Mouse (Mus musculus) R1 (cell line): Measurements from ENCODE around the gene Krt81.

Experiments
- DNase-seq: peaks from one replicate; pipeline ENCODE4 v3.0.0-alpha.2; 2018; ENCODE audit warnings: low read depth, low spot score

Gene Krt81

DNA sequence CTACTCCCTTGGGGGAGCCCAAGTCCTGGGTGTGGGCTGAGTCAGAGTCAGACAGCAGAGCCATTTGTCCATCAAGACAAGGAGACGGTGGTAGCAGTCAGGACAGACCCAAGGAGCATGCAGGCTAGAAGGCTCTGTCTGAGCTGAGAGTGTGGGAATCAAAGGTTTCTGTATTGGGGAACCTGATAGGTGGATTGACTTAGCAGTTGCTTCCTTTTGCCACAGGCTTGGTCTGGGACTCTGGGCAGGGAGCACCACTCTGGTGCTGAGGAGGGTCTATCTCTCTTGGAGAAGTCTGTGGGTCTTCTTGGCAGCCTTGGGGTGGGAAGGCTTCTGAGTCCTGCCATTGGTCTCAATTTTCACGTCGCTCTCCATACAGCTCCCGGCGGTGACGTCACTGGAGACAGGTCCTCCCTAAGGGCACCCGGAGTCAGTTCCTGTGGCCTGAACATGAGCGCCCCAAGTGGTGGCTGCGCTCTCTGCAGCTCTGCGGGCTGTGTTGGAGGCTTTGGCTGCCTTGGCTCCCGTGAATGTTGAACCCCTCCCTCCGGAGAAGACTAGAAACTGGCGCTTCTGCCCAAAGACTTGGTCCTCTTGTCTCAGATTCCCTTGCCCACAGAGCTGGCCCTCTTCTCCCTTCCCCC lies 10.3 kb downstream of the Krt81 start:
- DNase-seq = peak; percentile 84

DNA sequence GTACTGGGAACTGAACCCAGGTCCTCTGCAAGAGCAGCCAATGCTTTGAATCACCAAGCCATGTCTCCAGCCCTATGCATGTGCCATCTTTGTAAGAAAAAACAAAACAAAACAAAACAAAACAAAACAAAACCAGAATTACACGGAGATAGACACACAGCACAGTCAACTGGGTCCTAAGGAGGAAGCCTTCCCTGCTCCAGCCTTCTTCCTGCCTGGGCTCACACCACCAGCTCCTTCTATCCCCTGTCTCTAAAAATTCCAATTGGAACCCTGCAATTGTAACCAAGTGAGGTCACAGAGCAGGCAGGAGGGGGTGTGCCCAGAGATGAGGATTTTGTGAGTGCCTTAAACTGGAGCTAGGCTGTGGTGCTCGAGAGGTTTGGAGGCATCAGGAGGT lies 16.1 kb downstream of the Krt81 start, which contains the start of gene Krt88:
Gene Krt88, plus strand, starts transcription at position 301 of the 400 bp plus-strand sequence.
- no peak for DNase-seq

DNA sequence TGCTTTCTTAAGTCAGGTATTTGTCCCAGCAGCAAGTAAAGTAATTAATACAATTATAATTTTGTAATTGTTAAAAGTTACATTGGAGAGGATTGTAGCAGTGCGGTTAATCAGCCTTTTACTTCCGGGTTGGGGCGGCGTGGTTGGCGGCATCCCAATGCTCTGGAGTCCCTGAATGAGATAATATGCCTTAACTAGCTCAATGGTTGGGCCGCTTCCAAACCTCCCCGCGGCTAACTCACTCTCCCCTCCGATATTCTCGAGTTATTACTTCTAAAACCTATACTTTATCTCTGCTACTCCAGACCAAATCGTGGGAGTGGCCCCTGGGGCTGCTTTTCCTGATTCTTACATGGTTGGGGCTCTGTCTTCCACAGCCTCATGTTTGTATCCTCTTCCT lies 17.0 kb downstream of the Krt81 start:
- no peak for DNase-seq

DNA sequence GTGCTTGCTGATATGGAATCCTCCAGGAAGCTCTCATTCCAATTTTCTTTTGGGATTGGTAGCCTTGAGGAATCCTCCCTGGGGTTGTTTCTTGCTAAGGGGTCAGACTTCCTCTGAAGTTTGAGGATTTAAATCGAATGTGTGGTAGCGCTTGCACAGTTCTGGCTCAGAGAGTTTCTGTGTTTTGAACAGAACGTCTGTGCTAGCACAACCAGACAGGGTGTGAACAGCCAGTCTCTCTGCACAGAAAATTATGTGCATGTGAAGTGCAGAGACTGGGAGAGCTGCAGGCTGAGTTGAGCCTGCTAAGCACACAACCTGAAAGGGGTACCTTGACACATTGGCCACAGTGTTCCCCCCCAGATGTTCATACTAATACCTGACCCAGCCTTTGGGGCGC lies 22.7 kb downstream of the Krt81 start:
- DNase-seq = no peak

DNA sequence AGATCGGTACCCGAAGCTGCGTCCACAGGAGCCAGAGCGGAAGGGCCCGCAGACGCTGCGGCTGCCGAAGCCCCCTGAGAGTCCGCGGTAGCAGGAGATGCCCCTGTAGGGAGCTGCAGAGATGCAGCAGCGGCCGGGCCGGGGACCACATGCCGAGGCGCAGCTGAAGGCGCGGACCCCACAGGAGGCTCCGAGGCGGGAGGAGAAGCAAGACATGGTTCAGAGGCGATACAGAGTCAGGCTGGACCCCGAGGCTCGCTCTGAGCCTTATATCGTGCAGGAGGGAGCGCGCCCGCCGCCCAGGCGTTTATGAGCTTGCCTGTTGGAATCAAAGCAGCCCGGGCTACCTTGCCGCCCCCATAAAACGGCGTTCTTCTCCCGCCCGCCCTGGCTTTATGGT lies 25.0 kb downstream of the Krt81 start, which contains the start of gene Krt87:
Gene Krt87, minus strand, starts transcription at position 250 of the 400 bp plus-strand sequence.
- DNase-seq = no peak

DNA sequence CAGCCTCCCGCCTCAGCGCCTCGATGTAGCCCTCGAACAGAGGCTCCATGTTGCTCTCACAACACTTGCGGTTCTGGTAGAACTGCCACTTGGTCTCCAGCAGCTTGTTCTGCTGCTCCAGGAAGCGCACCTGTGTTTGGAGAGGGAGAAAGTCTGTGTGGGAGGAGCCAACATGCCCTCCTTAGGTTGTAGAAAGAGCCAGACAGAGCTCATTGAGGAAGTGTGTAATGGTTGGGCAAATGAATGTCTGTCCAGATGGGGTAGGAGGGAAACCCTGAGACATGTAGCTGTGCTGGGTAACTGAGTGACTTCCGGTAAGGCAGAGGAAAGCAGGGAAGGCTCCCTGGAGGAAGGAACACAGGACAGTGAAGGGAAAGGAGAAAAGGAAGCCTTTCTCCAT lies 26.9 kb downstream of the Krt81 start:
- DNase-seq = no peak

DNA sequence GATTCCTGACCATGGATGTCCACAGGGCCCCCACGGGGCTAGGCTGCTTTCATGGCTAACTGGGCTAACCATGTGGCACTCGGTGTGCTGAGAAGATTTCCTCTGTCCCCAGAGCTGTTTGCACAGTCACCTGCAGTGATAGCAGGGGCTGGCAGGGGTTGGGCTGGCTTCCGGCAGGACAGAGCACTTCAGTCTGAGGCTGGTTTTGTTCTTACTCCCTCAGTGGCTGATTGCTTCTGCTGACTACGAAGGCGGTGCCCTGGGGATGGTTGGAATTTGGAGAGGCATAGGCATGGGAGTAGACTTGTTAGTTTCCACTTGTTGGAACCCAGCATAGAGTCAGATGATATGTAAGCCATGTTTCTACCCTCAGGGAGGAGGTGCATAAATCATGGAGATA lies 38.6 kb downstream of the Krt81 start:
- peak; percentile 53 for DNase-seq

DNA sequence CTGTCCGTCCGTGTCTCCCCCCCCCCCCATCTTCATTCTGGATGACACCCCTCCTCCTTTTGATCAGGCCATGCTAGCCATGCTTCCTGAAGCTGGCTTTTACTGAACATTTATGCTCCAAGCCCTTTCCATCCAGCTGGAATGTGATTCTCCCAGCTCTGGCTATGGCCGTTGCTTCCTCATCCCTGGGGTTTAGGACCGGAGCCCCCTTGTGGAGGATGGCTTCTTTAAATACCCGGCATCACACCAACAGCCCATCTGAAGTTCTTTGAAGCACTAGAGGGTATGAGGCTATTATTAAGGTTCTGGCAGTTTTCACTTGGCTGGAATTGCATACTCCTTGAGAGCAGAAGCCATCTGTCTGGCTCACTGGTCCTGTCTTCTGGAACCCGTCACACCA lies 42.6 kb downstream of the Krt81 start:
- DNase-seq = peak; percentile 18

DNA sequence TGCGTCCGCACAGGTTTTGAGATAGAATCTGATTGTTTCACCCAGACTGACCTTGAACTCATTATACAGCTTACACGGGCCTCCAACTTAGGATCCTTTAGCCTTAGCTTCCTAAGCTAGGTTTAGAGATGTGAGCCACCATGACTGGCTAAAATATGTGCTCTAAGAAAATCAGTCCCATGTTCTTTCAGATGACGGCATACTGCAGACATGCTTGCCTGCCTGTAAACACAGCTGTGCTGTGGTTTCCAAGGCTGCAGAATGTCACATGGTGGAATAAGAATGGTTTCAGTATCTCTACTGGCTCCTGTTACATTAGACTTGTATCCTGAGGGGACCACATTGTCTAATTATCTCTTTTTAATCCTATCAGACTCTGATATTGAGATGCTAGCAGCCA lies 44.6 kb downstream of the Krt81 start:
- no peak for DNase-seq

DNA sequence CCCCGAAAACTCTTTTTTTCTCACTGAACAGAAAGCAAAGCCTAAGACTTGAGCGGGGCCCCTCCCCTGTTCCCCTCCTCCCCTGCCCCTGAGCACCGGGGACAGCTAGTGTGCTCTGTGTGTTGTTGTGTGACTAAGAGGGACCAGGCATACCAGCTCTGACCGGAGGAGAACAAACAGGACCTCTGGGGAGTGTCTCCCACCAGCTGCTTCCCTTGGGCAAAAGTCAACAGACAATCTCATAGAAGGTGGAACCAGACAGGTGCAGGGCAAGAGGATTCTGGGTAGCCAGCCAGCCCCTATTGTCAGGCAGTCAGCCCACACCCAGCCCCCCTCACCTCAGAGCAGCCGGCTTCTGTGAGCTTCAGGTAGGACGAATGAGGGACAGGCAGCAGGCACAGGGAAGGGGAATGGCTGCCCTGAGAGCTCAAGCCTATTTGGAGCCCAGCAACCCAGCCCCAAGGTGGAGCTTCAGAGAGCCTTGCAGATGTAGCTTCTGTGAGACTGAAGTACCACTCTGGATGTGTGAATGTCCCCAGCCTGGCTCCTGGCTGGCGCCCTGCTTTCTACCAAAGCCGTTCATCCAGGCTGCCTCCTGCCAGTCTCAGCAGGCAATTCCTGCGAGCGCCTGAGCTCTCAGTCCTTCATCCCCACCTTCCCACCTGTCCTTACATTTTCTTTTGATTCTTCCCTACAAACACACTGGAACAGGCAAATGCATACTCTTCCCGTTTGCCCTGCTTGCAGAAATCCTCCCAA lies 48.6 kb downstream of the Krt81 start:
- no peak for DNase-seq

DNA sequence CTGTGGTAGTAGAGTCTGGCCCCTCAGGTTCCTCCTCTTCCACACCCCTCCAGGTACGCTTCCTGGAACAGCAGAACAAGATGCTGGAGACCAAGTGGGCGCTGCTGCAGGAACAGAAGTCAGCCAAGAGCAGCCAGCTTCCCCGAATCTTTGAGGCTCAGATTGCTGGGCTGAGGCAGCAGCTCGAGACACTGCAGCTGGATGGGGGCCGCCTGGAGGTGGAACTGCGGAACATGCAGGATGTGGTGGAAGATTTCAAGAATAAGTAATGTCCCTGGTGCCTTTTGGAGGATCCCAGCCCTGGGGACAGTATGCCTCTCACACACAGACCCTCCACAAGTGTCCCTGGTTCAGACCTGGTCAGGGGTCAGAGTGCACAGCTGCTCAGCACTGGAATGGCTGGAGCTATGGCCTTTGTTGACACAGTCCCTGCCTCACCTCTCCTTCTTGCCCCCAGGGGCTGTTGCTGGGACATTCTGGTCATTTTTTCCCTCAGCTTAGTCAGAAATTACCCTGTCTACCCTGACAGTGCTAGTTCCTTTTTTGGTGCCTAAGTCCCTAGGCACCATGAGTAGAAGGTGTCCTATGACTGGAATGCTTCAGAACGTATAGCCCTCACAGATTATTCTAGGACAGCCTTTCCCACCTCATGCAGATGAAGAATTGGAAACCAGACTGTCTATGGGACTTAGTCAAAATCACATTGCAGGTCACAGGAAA lies 49.5 kb downstream of the Krt81 start:
- no peak for DNase-seq

DNA sequence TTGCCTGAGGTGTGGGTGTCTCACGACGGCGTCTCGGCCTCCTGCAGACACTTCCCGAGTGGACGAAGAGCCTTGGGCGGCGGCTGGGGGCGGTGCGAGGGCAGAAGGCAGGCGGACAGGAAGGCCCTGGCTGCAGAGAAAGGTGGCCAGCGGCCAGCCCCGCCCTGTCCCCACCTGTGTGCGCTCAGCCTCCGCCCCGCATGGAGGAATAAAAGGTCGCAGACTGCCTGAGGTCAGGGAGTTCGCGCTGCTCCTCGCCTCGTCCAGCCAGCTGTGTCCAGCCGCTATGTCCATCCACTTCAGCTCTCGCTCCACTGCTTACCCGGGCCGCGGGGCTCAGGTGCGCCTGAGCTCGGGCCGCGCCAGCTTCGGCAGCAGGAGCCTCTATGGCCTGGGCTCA lies 51.4 kb downstream of the Krt81 start:
- no peak for DNase-seq

DNA sequence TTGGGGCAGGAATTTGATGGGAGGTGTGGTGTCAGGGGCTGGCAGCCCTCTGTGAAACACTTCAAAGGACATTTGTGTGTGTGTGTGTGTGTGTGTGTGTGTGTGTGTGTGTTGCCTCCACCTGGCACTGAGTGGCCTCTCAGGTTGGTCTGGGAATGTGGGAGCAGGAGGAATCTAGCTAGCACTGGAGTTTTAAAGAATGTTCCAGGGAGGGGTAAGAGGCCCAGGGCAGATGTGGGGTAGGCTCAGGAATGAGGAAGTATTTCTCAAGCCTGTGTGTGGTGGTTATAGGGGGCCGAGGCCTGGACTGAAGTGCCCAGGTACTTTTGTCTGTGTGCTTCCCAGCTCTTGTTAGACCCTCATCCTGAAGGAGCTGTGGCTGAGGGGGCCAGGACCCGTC lies 52.8 kb downstream of the Krt81 start, which contains the start of gene Krt7:
Gene Krt7, plus strand, starts transcription at position 269 of the 400 bp plus-strand sequence.
- no peak for DNase-seq
